Mouse (Mus musculus): ENCODE measurements at regions not wholly inside any gene's neighbourhood (a gene's known extent, or its start where the extent isn't known, plus 50 kb on each side); places are given as distances from the start of the nearest gene placed in this dataset.
A peak's percentile ranks its signal among the peaks of the same experiment; 100 is the strongest.

GRCm38 (mm10) chr2:147814231-147814630 lies 232.5 kb downstream of the Foxa2 start:
- Histone ChIP-seq H3K36me3 (replicated peaks; ENCODE audit: control insufficient read depth, insufficient read depth, low read depth) (no peaks in the 10 kb centered on the region), H3K4me2 (ENCODE audit: low read depth) (no peak overlapping the region), H3K9me3 (ENCODE audit: control insufficient read depth, low read length) (no peaks in the 10 kb centered on the region), H3K4me3 (ENCODE audit: insufficient read depth in 1 of 2, low read depth in 2 of 2, low read length in 2 of 2) (no peak overlapping the region), H3K27me3 (ENCODE audit: control insufficient read depth, insufficient read depth, low read length) (no peaks in the 10 kb centered on the region), H3K9ac (replicated peaks) (no peak overlapping the region), H3K27ac (no peak overlapping the region), H3K4me1 (replicated peaks; ENCODE audit: control insufficient read depth in 2 of 2, insufficient read depth in 2 of 2, low read length in 1 of 2) (no peaks in the 10 kb centered on the region)
- WGBS (ENCODE audit: insufficient replicate concordance) = 34% methylated on average over 3 of the region's 3 CpGs
- ATAC-seq (ENCODE audit: insufficient read depth) = no peak
- TF ChIP-seq EP300 (IDR thresholded peaks at IDR 0.05; ENCODE audit: low read depth) = no peak
- TF ChIP-seq CTCF (IDR thresholded peaks at IDR 0.05; ENCODE audit: low read depth) = no peak
- no peak for DNase-seq (ENCODE audit: low read depth in 3 of 3, low spot score in 3 of 3)

- TF ChIP-seq EP300 (IDR thresholded peaks at IDR 0.05; ENCODE audit: low read depth) (no peak), CTCF (IDR thresholded peaks at IDR 0.05; ENCODE audit: low read depth) (no peak)
- Histone ChIP-seq H3K36me3 (replicated peaks; ENCODE audit: control insufficient read depth, insufficient read depth, low read depth) (no peaks in the 10 kb centered on the region), H3K4me1 (replicated peaks; ENCODE audit: control insufficient read depth in 2 of 2, insufficient read depth in 2 of 2, low read length in 1 of 2) (no peaks in the 10 kb centered on the region), H3K9ac (replicated peaks) (no peak overlapping the region), H3K27ac (no peak overlapping the region), H3K4me3 (ENCODE audit: insufficient read depth in 1 of 2, low read depth in 2 of 2, low read length in 2 of 2) (no peak overlapping the region), H3K4me2 (ENCODE audit: low read depth) (no peak overlapping the region), H3K27me3 (ENCODE audit: control insufficient read depth, insufficient read depth, low read length) (no peaks in the 10 kb centered on the region), H3K9me3 (ENCODE audit: control insufficient read depth, low read length) (no peaks in the 10 kb centered on the region)
- ATAC-seq (ENCODE audit: insufficient read depth) (no peak), DNase-seq (ENCODE audit: low read depth in 3 of 3, low spot score in 3 of 3) (no peak)
- WGBS (ENCODE audit: insufficient replicate concordance) = 6% methylated on average over 2 of the region's 2 CpGs
Observed at GRCm38 (mm10) chr2:147813516-147813915, 233.3 kb downstream of the Foxa2 start.

- no peak for DNase-seq (ENCODE audit: low read depth in 3 of 3, low spot score in 3 of 3)
- 28% methylated on average over 5 of the region's 5 CpGs for WGBS (ENCODE audit: insufficient replicate concordance)
- Histone ChIP-seq H3K4me1 (replicated peaks; ENCODE audit: control insufficient read depth in 2 of 2, insufficient read depth in 2 of 2, low read length in 1 of 2) (no peaks in the 10 kb centered on the region), H3K4me3 (ENCODE audit: insufficient read depth in 1 of 2, low read depth in 2 of 2, low read length in 2 of 2) (no peak overlapping the region), H3K9me3 (ENCODE audit: control insufficient read depth, low read length) (no peaks in the 10 kb centered on the region), H3K27ac (no peak overlapping the region), H3K9ac (replicated peaks) (no peak overlapping the region), H3K27me3 (ENCODE audit: control insufficient read depth, insufficient read depth, low read length) (no peaks in the 10 kb centered on the region), H3K4me2 (ENCODE audit: low read depth) (no peak overlapping the region), H3K36me3 (replicated peaks; ENCODE audit: control insufficient read depth, insufficient read depth, low read depth) (no peaks in the 10 kb centered on the region)
- ATAC-seq (ENCODE audit: insufficient read depth) = no peak
- TF ChIP-seq CTCF (IDR thresholded peaks at IDR 0.05; ENCODE audit: low read depth) (peak; percentile 19; the same call in 1 of the 2 replicates), EP300 (IDR thresholded peaks at IDR 0.05; ENCODE audit: low read depth) (no peak)
Observed at GRCm38 (mm10) chr2:147808036-147808675, 238.6 kb downstream of the Foxa2 start.

GRCm38 (mm10) chr2:147803102-147803501 lies 243.7 kb downstream of the Foxa2 start:
- Histone ChIP-seq H3K4me2 (ENCODE audit: low read depth) (no peak overlapping the region), H3K9ac (replicated peaks) (no peak overlapping the region), H3K27ac (no peak overlapping the region), H3K4me1 (replicated peaks; ENCODE audit: control insufficient read depth in 2 of 2, insufficient read depth in 2 of 2, low read length in 1 of 2) (no peaks in the 10 kb centered on the region), H3K27me3 (ENCODE audit: control insufficient read depth, insufficient read depth, low read length) (no peaks in the 10 kb centered on the region), H3K9me3 (ENCODE audit: control insufficient read depth, low read length) (no peaks in the 10 kb centered on the region), H3K36me3 (replicated peaks; ENCODE audit: control insufficient read depth, insufficient read depth, low read depth) (no peaks in the 10 kb centered on the region), H3K4me3 (ENCODE audit: insufficient read depth in 1 of 2, low read depth in 2 of 2, low read length in 2 of 2) (no peak overlapping the region)
- TF ChIP-seq EP300 (IDR thresholded peaks at IDR 0.05; ENCODE audit: low read depth) = no peak
- peak; percentile 40; the same call in 1 of the 2 replicates for TF ChIP-seq CTCF (IDR thresholded peaks at IDR 0.05; ENCODE audit: low read depth)
- DNase-seq (ENCODE audit: low read depth in 3 of 3, low spot score in 3 of 3) (no peak), ATAC-seq (ENCODE audit: insufficient read depth) (no peak)
- 21% methylated on average over 4 of the region's 4 CpGs for WGBS (ENCODE audit: insufficient replicate concordance)

- no peak for DNase-seq (ENCODE audit: low read depth in 3 of 3, low spot score in 3 of 3)
Observed at GRCm38 (mm10) chr2:147791434-147791833, 255.3 kb downstream of the Foxa2 start.

More at GRCm38 (mm10) chr2:147791434-147791833, 255.3 kb downstream of the Foxa2 start:
- Histone ChIP-seq H3K9me3 (ENCODE audit: control insufficient read depth, low read length) (no peaks in the 10 kb centered on the region), H3K4me1 (replicated peaks; ENCODE audit: control insufficient read depth in 2 of 2, insufficient read depth in 2 of 2, low read length in 1 of 2) (no peaks in the 10 kb centered on the region), H3K36me3 (replicated peaks; ENCODE audit: control insufficient read depth, insufficient read depth, low read depth) (no peaks in the 10 kb centered on the region), H3K27me3 (ENCODE audit: control insufficient read depth, insufficient read depth, low read length) (no peaks in the 10 kb centered on the region), H3K4me3 (ENCODE audit: insufficient read depth in 1 of 2, low read depth in 2 of 2, low read length in 2 of 2) (no peak overlapping the region), H3K9ac (replicated peaks) (no peak overlapping the region), H3K27ac (no peak overlapping the region), H3K4me2 (ENCODE audit: low read depth) (no peak overlapping the region)
- 50% methylated on average over 8 of the region's 8 CpGs for WGBS (ENCODE audit: insufficient replicate concordance)
- ATAC-seq (ENCODE audit: insufficient read depth) = no peak
- TF ChIP-seq CTCF (IDR thresholded peaks at IDR 0.05; ENCODE audit: low read depth) = no peak
- TF ChIP-seq EP300 (IDR thresholded peaks at IDR 0.05; ENCODE audit: low read depth) = no peak

All from liver, embryonic 14.5 days (tissue).